In the genomic region with DNA sequence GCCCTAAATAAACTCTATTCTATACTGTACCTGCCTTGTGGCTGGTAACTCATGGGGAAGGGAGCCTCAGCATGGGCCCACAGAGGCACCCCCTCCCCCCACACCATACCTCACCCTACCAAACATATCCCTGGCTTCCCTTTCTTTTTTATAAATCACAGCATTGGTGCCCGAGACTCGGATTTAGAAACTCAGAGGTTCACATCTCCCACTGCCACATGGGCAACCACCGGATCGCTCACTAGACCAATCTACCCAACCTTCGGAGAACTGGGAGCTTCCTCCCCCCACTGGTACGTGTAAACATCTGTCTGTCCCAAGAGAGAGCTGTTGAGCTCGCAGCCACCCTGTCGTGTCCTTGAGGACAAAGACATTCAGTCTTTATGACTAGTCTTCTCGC, we compare ENCODE assay signal across 12 mouse cellular contexts. TPM values are rescaled to one million over a fixed set of nuclear protein-coding genes. Genes with fewer than 3 reads are reported as not detected.
DNase-seq lines count a peak whose midpoint lies in the region; ATAC-seq and TF ChIP-seq lines count a peak whose summit lies in the region.
"Had no signal": no experiment of that assay in that cellular context is flagged by ENCODE, and none has a peak within 500 bp of the region (broad histone marks: within the 10 kb centered on the region; RNA-seq: fewer than 3 reads in every experiment).

No protein-coding gene starts in this region.

- peaks cover 18% of the 10 kb centered on the region for H3K4me1 ChIP-seq in liver, embryonic 11.5 days (replicated peaks; ENCODE audit: control insufficient read depth, insufficient read depth, low read length)
- H3K4me1 ChIP-seq in liver, postnatal 0 days (ENCODE audit: insufficient read depth), result peaks cover 19% of the 10 kb centered on the region
- peaks cover 28% of the 10 kb centered on the region for H3K4me1 ChIP-seq in forebrain, embryonic 13.5 days
- peaks cover 18% of the 10 kb centered on the region for H3K4me1 ChIP-seq in limb, embryonic 13.5 days

- TF ChIP-seq CTCF in liver, postnatal 0 days (IDR thresholded peaks at IDR 0.05; ENCODE audit: low read depth), result no peak
- no peak for TF ChIP-seq CTCF in left cerebral cortex, adult 2 months (IDR thresholded peaks at IDR 0.05)

- no peak for ATAC-seq in liver, embryonic 11.5 days (replicated peaks; ENCODE audit: low FRiP score)
- no peak for ATAC-seq in liver, postnatal 0 days
- no peak for ATAC-seq in forebrain, embryonic 13.5 days
- no peak for ATAC-seq in limb, embryonic 13.5 days (ENCODE audit: low FRiP score, low read depth)

- intact Hi-C loops in left cerebral cortex, adult 2 months (cut with DNase I), result no loop called here

- DNase-seq in liver, embryonic 11.5 days (ENCODE audit: low spot score), result no peak
- DNase-seq in liver, postnatal 0 days, result no peak
- peak; percentile 1 for DNase-seq in retina, embryonic 14.5 days (ENCODE audit: low spot score)
- no peak for DNase-seq in left cerebral cortex, adult 2 months (ENCODE audit: extremely low spot score in 1 of 2, low spot score in 2 of 2)
- DNase-seq in T-cell, adult 2 months (ENCODE audit: low spot score), result no peak
- no peak for DNase-seq in layer of hippocampus, postnatal 36 days
- DNase-seq: adrenal gland, postnatal 14 days; cerebellum, postnatal 14 days; left cerebral cortex, postnatal 4 days; thymus, adult 2 months had no signal

- H3K9ac ChIP-seq in liver, embryonic 11.5 days (ENCODE audit: low read depth, low read length), result no peak overlapping the region
- H3K9ac ChIP-seq in liver, postnatal 0 days (replicated peaks), result no peak overlapping the region
- H3K9ac ChIP-seq in forebrain, embryonic 13.5 days, result peak overlapping the region; percentile 66; the same call in 1 of the 2 replicates
- peak overlapping the region; percentile 67; the same call in 1 of the 2 replicates for H3K9ac ChIP-seq in limb, embryonic 13.5 days

- TF ChIP-seq EP300 in liver, postnatal 0 days (IDR thresholded peaks at IDR 0.05; ENCODE audit: low read depth), result no peak

- no peak overlapping the region for H3K27ac ChIP-seq in liver, embryonic 11.5 days (ENCODE audit: low read depth, low read length)
- no peak overlapping the region for H3K27ac ChIP-seq in liver, postnatal 0 days (ENCODE audit: low read depth)
- no peak overlapping the region for H3K27ac ChIP-seq in forebrain, embryonic 13.5 days
- no peak overlapping the region for H3K27ac ChIP-seq in limb, embryonic 13.5 days
- no peak overlapping the region for H3K27ac ChIP-seq in left cerebral cortex, adult 2 months

- 63% methylated on average over 9 of the region's 9 CpGs for WGBS in liver, embryonic 11.5 days
- 65% methylated on average over 9 of the region's 9 CpGs for WGBS in liver, postnatal 0 days (ENCODE audit: insufficient replicate concordance)
- WGBS in forebrain, embryonic 13.5 days, result 22% methylated on average over 9 of the region's 9 CpGs
- 49% methylated on average over 9 of the region's 9 CpGs for WGBS in limb, embryonic 13.5 days

- peak overlapping the region; percentile 81; the same call in 1 of the 2 replicates for H3K4me2 ChIP-seq in liver, embryonic 11.5 days
- no peak overlapping the region for H3K4me2 ChIP-seq in liver, postnatal 0 days (ENCODE audit: low read depth, low read length)
- peak overlapping the region; percentile 75 for H3K4me2 ChIP-seq in forebrain, embryonic 13.5 days
- H3K4me2 ChIP-seq in limb, embryonic 13.5 days (replicated peaks), result peak overlapping the region; percentile 76

- H3K9me3 ChIP-seq in liver, embryonic 11.5 days (ENCODE audit: control insufficient read depth, low read length), result no peaks in the 10 kb centered on the region
- H3K9me3 ChIP-seq in liver, postnatal 0 days (ENCODE audit: low read length), result no peaks in the 10 kb centered on the region
- no peaks in the 10 kb centered on the region for H3K9me3 ChIP-seq in forebrain, embryonic 13.5 days (replicated peaks)
- H3K9me3 ChIP-seq in limb, embryonic 13.5 days, result no peaks in the 10 kb centered on the region

- no peaks in the 10 kb centered on the region for H3K36me3 ChIP-seq in liver, embryonic 11.5 days (ENCODE audit: control insufficient read depth, insufficient read depth, low read length)
- H3K36me3 ChIP-seq in liver, postnatal 0 days (replicated peaks; ENCODE audit: insufficient read depth, low read length), result no peaks in the 10 kb centered on the region
- no peaks in the 10 kb centered on the region for H3K36me3 ChIP-seq in forebrain, embryonic 13.5 days (ENCODE audit: poor library complexity, severe bottlenecking)
- no peaks in the 10 kb centered on the region for H3K36me3 ChIP-seq in limb, embryonic 13.5 days

- H3K27me3 ChIP-seq in liver, embryonic 11.5 days (replicated peaks; ENCODE audit: control insufficient read depth, insufficient read depth, low read length), result no peaks in the 10 kb centered on the region
- no peaks in the 10 kb centered on the region for H3K27me3 ChIP-seq in liver, postnatal 0 days (ENCODE audit: insufficient read depth, low read length)
- no peaks in the 10 kb centered on the region for H3K27me3 ChIP-seq in forebrain, embryonic 13.5 days
- H3K27me3 ChIP-seq in limb, embryonic 13.5 days, result no peaks in the 10 kb centered on the region

- H3K4me3 ChIP-seq in liver, embryonic 11.5 days (ENCODE audit: low read depth, low read length), result no peak overlapping the region
- no peak overlapping the region for H3K4me3 ChIP-seq in liver, postnatal 0 days (ENCODE audit: low read depth, low read length)
- peak overlapping the region; percentile 47 for H3K4me3 ChIP-seq in forebrain, embryonic 13.5 days
- H3K4me3 ChIP-seq in limb, embryonic 13.5 days, result peak overlapping the region; percentile 48; the same call in 1 of the 2 replicates
- H3K4me3 ChIP-seq in left cerebral cortex, adult 2 months, result no peak overlapping the region

RNA-seq across cellular contexts. Expression of a gene that starts 3.9 kb away (rescaled TPM):
- 36.4 and 39.2 TPM in 2 replicates for polyA plus RNA-seq in liver, embryonic 11.5 days (2014; fragmentation: Nextera tagmentation; extraction: Ambion mirVana)
- 19.1 and 19.3 TPM in 2 replicates for polyA plus RNA-seq in liver, postnatal 0 days (2015; fragmentation: Nextera tagmentation; extraction: Ambion mirVana)
- 38.7 and 39.0 TPM in 2 replicates for polyA plus RNA-seq in forebrain, embryonic 13.5 days (2015; fragmentation: Nextera tagmentation; extraction: Ambion mirVana)
- 35.0 and 37.2 TPM in 2 replicates for polyA plus RNA-seq in limb, embryonic 13.5 days (2015; fragmentation: Nextera tagmentation; extraction: Ambion mirVana)
- 10 to 100 TPM; 27.0 to 30.6 TPM for total RNA-seq in left cerebral cortex, adult 2 months (2021)
- total RNA-seq in layer of hippocampus, postnatal 36 days (2021), result 10 to 100 TPM; 31.8 to 34.8 TPM

RNA-seq across cellular contexts. Expression of a gene that starts 6.6 kb away (rescaled TPM):
- polyA plus RNA-seq in liver, embryonic 11.5 days (2014; fragmentation: Nextera tagmentation; extraction: Ambion mirVana), result 2.7 TPM in 2 replicates
- polyA plus RNA-seq in liver, postnatal 0 days (2015; fragmentation: Nextera tagmentation; extraction: Ambion mirVana), result 0.14 and 0.24 TPM in 2 replicates
- polyA plus RNA-seq in forebrain, embryonic 13.5 days (2015; fragmentation: Nextera tagmentation; extraction: Ambion mirVana), result 1.4 and 1.6 TPM in 2 replicates
- 1.7 and 1.8 TPM in 2 replicates for polyA plus RNA-seq in limb, embryonic 13.5 days (2015; fragmentation: Nextera tagmentation; extraction: Ambion mirVana)
- total RNA-seq in left cerebral cortex, adult 2 months (2021), result under 1 TPM; 0.18 to 0.44 TPM
- under 1 TPM; 0.22 to 0.38 TPM for total RNA-seq in layer of hippocampus, postnatal 36 days (2021)

RNA-seq across cellular contexts. Expression of a gene that starts 35.7 kb away (rescaled TPM):
- polyA plus RNA-seq in liver, embryonic 11.5 days (2014; fragmentation: Nextera tagmentation; extraction: Ambion mirVana), result not detected in 2 replicates
- polyA plus RNA-seq in liver, postnatal 0 days (2015; fragmentation: Nextera tagmentation; extraction: Ambion mirVana), result not detected in 2 replicates
- not detected in 2 replicates for polyA plus RNA-seq in forebrain, embryonic 13.5 days (2015; fragmentation: Nextera tagmentation; extraction: Ambion mirVana)
- polyA plus RNA-seq in limb, embryonic 13.5 days (2015; fragmentation: Nextera tagmentation; extraction: Ambion mirVana), result not detected in 2 replicates
- not detected for total RNA-seq in left cerebral cortex, adult 2 months (2021)
- not detected for total RNA-seq in layer of hippocampus, postnatal 36 days (2021)
- total RNA-seq: adrenal gland, postnatal 14 days; left cerebral cortex, postnatal 4 days had no signal
- polyA plus RNA-seq: thymus, adult 2 months had no signal

Comparison
In these comparisons a context has a peak if more than half of its experiments do, and no peak if none do; other contexts are left out.
1. H3K4me3 ChIP-seq: peak in forebrain, embryonic 13.5 days (single experiment) and limb, embryonic 13.5 days (single experiment); none in liver, embryonic 11.5 days (single experiment), liver, postnatal 0 days (single experiment) and left cerebral cortex, adult 2 months (single experiment).
2. H3K9ac ChIP-seq: peak in forebrain, embryonic 13.5 days (single experiment) and limb, embryonic 13.5 days (single experiment); none in liver, embryonic 11.5 days (single experiment) and liver, postnatal 0 days (single experiment).